Mouse (Mus musculus) MEL (cell line): Measurements from ENCODE around the gene Nr2e3. TPM values are rescaled to one million over a fixed set of nuclear protein-coding genes. Genes with fewer than 3 reads are reported as not detected.

Experiments
- DNase-seq: peaks from one replicate; pipeline ENCODE4 v3.0.0; 2011; ENCODE audit warnings: low read depth, low spot score
- H3K27ac ChIP-seq: 2 replicates; pipeline ENCODE4 v1.5.1; 2012; ENCODE audit warnings: low read depth, mild to moderate bottlenecking, control low read depth, low read length, moderate library complexity; ENCODE audit not compliant: control insufficient read depth
- H3K27me3 ChIP-seq, 2 experiments: fragments of 150-350 bp in 1 of 2; sonication (generic) in 1 of 2; 2 replicates each; pipeline ENCODE4 v1.6.1; 2012; ENCODE audit warnings: low read length in 2 of 2, mild to moderate bottlenecking in 2 of 2, improper control_type of control experiment in 1 of 2, moderate library complexity in 1 of 2; ENCODE audit not compliant: insufficient read depth in 2 of 2, control insufficient read depth in 1 of 2
- H3K36me3 ChIP-seq, 2 experiments: 2 replicates each; pipeline ENCODE4 v1.6.1; 2012 to 2014; ENCODE audit warnings: low read length in 2 of 2, improper control_type of control experiment in 1 of 2, inconsistent platforms in 1 of 2, mild to moderate bottlenecking in 1 of 2; ENCODE audit not compliant: insufficient read depth in 2 of 2, control insufficient read depth in 1 of 2
- H3K4me1 ChIP-seq, 2 experiments: fragments of 150-350 bp in 1 of 2; sonication (generic) in 1 of 2; 2 replicates each; pipeline ENCODE4 v1.6.1; 2012; ENCODE audit warnings: low read length in 2 of 2, improper control_type of control experiment in 1 of 2, mild to moderate bottlenecking in 1 of 2; ENCODE audit not compliant: insufficient read depth in 2 of 2, control insufficient read depth in 1 of 2
- H3K4me3 ChIP-seq, 2 experiments: fragments of 150-350 bp in 1 of 2; sonication (generic) in 1 of 2; 2 replicates each; pipeline ENCODE4 v1.5.1; 2012; ENCODE audit warnings: low read depth in 2 of 2, low read length in 2 of 2, mild to moderate bottlenecking in 2 of 2, moderate library complexity in 2 of 2, control low read depth in 1 of 2, improper control_type of control experiment in 1 of 2; ENCODE audit not compliant: control insufficient read depth in 1 of 2, insufficient read depth in 1 of 2
- H3K79me2 ChIP-seq: 2 replicates; pipeline ENCODE4 v1.6.1; 2012; ENCODE audit warnings: mild to moderate bottlenecking, low read length, moderate library complexity; ENCODE audit not compliant: control insufficient read depth, poor library complexity, insufficient read depth
- H3K9ac ChIP-seq: 2 replicates; pipeline ENCODE4 v1.6.1; 2012; ENCODE audit warnings: low read depth, mild to moderate bottlenecking, control low read depth, low read length, moderate library complexity; ENCODE audit not compliant: control insufficient read depth, poor library complexity, severe bottlenecking
- H3K9me3 ChIP-seq: fragments of 150-350 bp; sonication (generic); replicated peaks from 2 replicates; pipeline ENCODE4 v1.6.1; 2012; ENCODE audit warnings: mild to moderate bottlenecking, low read length, improper control_type of control experiment, moderate library complexity; ENCODE audit not compliant: insufficient read depth
- BHLHE40 ChIP-seq: IDR thresholded peaks from 2 replicates; pipeline ENCODE4 v1.6.1; 2012; ENCODE audit warnings: low read depth, mild to moderate bottlenecking, inconsistent platforms, low read length, improper control_type of control experiment, borderline replicate concordance
- CHD1 ChIP-seq: IDR thresholded peaks from 2 replicates; pipeline ENCODE4 v1.6.1; 2012; ENCODE audit warnings: low read depth, mild to moderate bottlenecking, inconsistent platforms, low read length, improper control_type of control experiment
- CTCF ChIP-seq, 3 experiments: IDR thresholded peaks in 2 of 3; conservative IDR thresholded peaks in 1 of 3; 2 replicates each; pipeline ENCODE4 v1.5.1; 2011 to 2012; ENCODE audit warnings: low read length in 3 of 3, low read depth in 2 of 3, mild to moderate bottlenecking in 2 of 3, improper control_type of control experiment in 1 of 3, inconsistent platforms in 1 of 3, mixed read lengths in 1 of 3, moderate library complexity in 1 of 3; ENCODE audit not compliant: control insufficient read depth in 1 of 3, insufficient read depth in 1 of 3, poor library complexity in 1 of 3, severe bottlenecking in 1 of 3
- E2F4 ChIP-seq: IDR thresholded peaks from 2 replicates; pipeline ENCODE4 v1.6.1; 2011; ENCODE audit warnings: low read depth, low read length, improper control_type of control experiment, borderline replicate concordance
- ELF1 ChIP-seq: IDR thresholded peaks from 2 replicates; pipeline ENCODE4 v1.6.1; 2014; ENCODE audit warnings: low read depth, mild to moderate bottlenecking, inconsistent platforms, low read length, improper control_type of control experiment, moderate library complexity
- EP300 ChIP-seq, 2 experiments: IDR thresholded peaks; 2 replicates each; pipeline ENCODE4 v1.6.1; 2011; ENCODE audit warnings: improper control_type of control experiment in 2 of 2, low read length in 2 of 2, low read depth in 1 of 2, mild to moderate bottlenecking in 1 of 2
- GABPA ChIP-seq: IDR thresholded peaks from 2 replicates; pipeline ENCODE4 v1.6.1; 2012; ENCODE audit warnings: low read depth, mild to moderate bottlenecking, inconsistent platforms, low read length, improper control_type of control experiment, moderate library complexity
- KAT2A ChIP-seq: conservative IDR thresholded peaks from 2 replicates; pipeline ENCODE4 v1.6.1; 2012; ENCODE audit warnings: low read depth, low read length, improper control_type of control experiment, inconsistent platforms
- MAFK ChIP-seq: IDR thresholded peaks from 2 replicates; pipeline ENCODE4 v1.6.1; 2011; ENCODE audit warnings: low read depth, mild to moderate bottlenecking, low read length, improper control_type of control experiment, borderline replicate concordance
- MXI1 ChIP-seq: IDR thresholded peaks from 2 replicates; pipeline ENCODE4 v1.6.1; 2011; ENCODE audit warnings: mild to moderate bottlenecking, low read depth, low read length, improper control_type of control experiment
- MYC ChIP-seq: IDR thresholded peaks from 2 replicates; pipeline ENCODE4 v1.6.1; 2011; ENCODE audit warnings: low read depth, mild to moderate bottlenecking, low read length, improper control_type of control experiment, moderate library complexity
- NELFE ChIP-seq: IDR thresholded peaks from 2 replicates; pipeline ENCODE4 v1.6.1; 2011; ENCODE audit warnings: low read depth, low read length, improper control_type of control experiment
- NRF1 ChIP-seq: IDR thresholded peaks from 2 replicates; pipeline ENCODE4 v1.6.1; 2014; ENCODE audit warnings: low read depth, mild to moderate bottlenecking, inconsistent platforms, low read length, improper control_type of control experiment, moderate library complexity; ENCODE audit not compliant: poor library complexity, insufficient read depth, severe bottlenecking
- POLR2AphosphoS2 ChIP-seq: IDR thresholded peaks from 2 replicates; pipeline ENCODE4 v1.6.1; 2011; ENCODE audit warnings: low read length, improper control_type of control experiment
- POLR2AphosphoS5 ChIP-seq: IDR thresholded peaks from 2 replicates; pipeline ENCODE4 v1.6.1; 2012; ENCODE audit warnings: low read depth, borderline replicate concordance, mild to moderate bottlenecking, inconsistent platforms, low read length, moderate library complexity, mixed read lengths
- RAD21 ChIP-seq: IDR thresholded peaks from 2 replicates; pipeline ENCODE4 v1.6.1; 2011; ENCODE audit warnings: mild to moderate bottlenecking, low read depth, low read length, improper control_type of control experiment
- SIN3A ChIP-seq: IDR thresholded peaks from 2 replicates; pipeline ENCODE4 v1.6.1; 2012; ENCODE audit warnings: low read length, improper control_type of control experiment, inconsistent platforms
- SMC3 ChIP-seq: IDR thresholded peaks from 2 replicates; pipeline ENCODE4 v1.6.1; 2011; ENCODE audit warnings: low read depth, low read length, improper control_type of control experiment
- USF2 ChIP-seq, 2 experiments: IDR thresholded peaks; 2 replicates each; pipeline ENCODE4 v1.6.1; 2011 to 2012; ENCODE audit warnings: improper control_type of control experiment in 2 of 2, low read length in 2 of 2, borderline replicate concordance in 1 of 2, inconsistent platforms in 1 of 2, low read depth in 1 of 2, mild to moderate bottlenecking in 1 of 2; ENCODE audit not compliant: insufficient read depth in 1 of 2
- ZC3H11A ChIP-seq: IDR thresholded peaks from 2 replicates; pipeline ENCODE4 v1.6.1; 2012; ENCODE audit warnings: low read depth, mild to moderate bottlenecking, inconsistent platforms, low read length, improper control_type of control experiment
- polyA plus RNA-seq, 2 experiments: library from polyadenylated mRNA; stranded (reverse) in 1 of 2; unstranded in 1 of 2; fragments of >175 nt in 1 of 2; fragments of >200 nt in 1 of 2; gene quantifications; 2 replicates each; pipeline versions ENCODE4 v1.2.1 to v1.2.4; 2012; ENCODE audit warnings: low replicate concordance in 2 of 2, low read depth in 1 of 2; ENCODE audit not compliant: insufficient read length in 2 of 2, insufficient read depth in 1 of 2, missing spikeins in 1 of 2
- total RNA-seq: library from RNA; depleted of rRNA; stranded (reverse); fragments of 300-350 nt; gene quantifications from 2 replicates; pipeline ENCODE4 v1.2.3, GENCODE M21; 2012

Nr2e3 gene
- total and polyA plus RNA-seq, 3 experiments = not detected

- Histone ChIP-seq H3K4me3 (no peak overlapping the region), H3K9ac (no peak overlapping the region), H3K27ac (no peak overlapping the region), H3K36me3 (no peaks in the 10 kb centered on the region), H3K4me1 (no peaks in the 10 kb centered on the region), H3K79me2 (no peaks in the 10 kb centered on the region), H3K27me3 (peaks cover 0 to 3% of the 10 kb centered on the region in 2 experiments; a peak in 1 of 4 replicates), H3K9me3 (no peaks in the 10 kb centered on the region)
- TF ChIP-seq E2F4 (no peak), RAD21 (peak; percentile 66), SMC3 (peak; percentile 79), CTCF (IDR thresholded peaks at IDR 0.05 in 2 of 3, conservative IDR thresholded peaks at IDR 0.05 in 1 of 3; ENCODE audit: control insufficient read depth in 1 of 3, insufficient read depth in 1 of 3, low read depth in 2 of 3, low read length in 3 of 3, poor library complexity in 1 of 3, severe bottlenecking in 1 of 3) (peak; percentile 62 to 81 (median 80))
- DNase-seq = peak; percentile 74
Measured at GRCm38 (mm10) chr9:59989864-59990263, 29.4 kb upstream of the Nr2e3 start.

- no peak overlapping the region for H3K9ac ChIP-seq
- H3K36me3 ChIP-seq = no peaks in the 10 kb centered on the region
- H3K79me2 ChIP-seq = no peaks in the 10 kb centered on the region
Measured at GRCm38 (mm10) chr9:59985900-59986572, 25.6 kb upstream of the Nr2e3 start.

DNA sequence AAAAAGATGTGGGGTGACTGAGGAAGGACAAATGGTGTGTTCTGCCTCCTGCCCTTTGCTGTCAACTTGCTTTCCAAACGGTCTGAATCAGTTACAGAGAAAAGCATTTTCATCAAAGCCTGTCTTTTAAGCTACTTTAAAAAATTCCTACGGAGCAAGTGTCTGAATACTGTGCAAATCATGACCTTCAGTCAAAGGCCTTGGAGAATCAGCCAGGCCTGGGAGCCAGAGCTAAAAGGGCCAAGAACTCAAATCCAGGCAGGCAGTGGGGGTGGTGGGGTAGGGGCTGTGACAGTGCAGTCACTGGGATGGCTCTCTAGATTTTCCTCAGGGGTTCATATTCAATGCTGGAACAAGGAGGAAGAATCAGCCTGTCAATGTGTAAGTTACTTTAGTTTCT lies 20.7 kb upstream of the Nr2e3 start:
- DNase-seq = no peak
- no peaks in the 10 kb centered on the region for H3K9me3 ChIP-seq
- no peaks in the 10 kb centered on the region for H3K36me3 ChIP-seq
- no peak for TF ChIP-seq SIN3A
- no peak for TF ChIP-seq MYC
- TF ChIP-seq BHLHE40 = no peak
- no peak for TF ChIP-seq ZC3H11A
- TF ChIP-seq NRF1 = no peak
- no peak for TF ChIP-seq POLR2AphosphoS2
- no peak for TF ChIP-seq E2F4
- no peak for TF ChIP-seq MXI1
- TF ChIP-seq USF2 (IDR thresholded peaks at IDR 0.05; ENCODE audit: borderline replicate concordance in 1 of 2, insufficient read depth in 1 of 2, low read depth in 1 of 2, low read length in 2 of 2) = no peak
- no peak for TF ChIP-seq MAFK
- no peak for TF ChIP-seq GABPA
- TF ChIP-seq EP300 (IDR thresholded peaks at IDR 0.05; ENCODE audit: low read depth in 1 of 2, low read length in 2 of 2) = no peak
- TF ChIP-seq CHD1 = no peak
- TF ChIP-seq NELFE = no peak
- TF ChIP-seq CTCF (IDR thresholded peaks at IDR 0.05 in 2 of 3, conservative IDR thresholded peaks at IDR 0.05 in 1 of 3; ENCODE audit: control insufficient read depth in 1 of 3, insufficient read depth in 1 of 3, low read depth in 2 of 3, low read length in 3 of 3, poor library complexity in 1 of 3, severe bottlenecking in 1 of 3) = no peak
- no peak for TF ChIP-seq ELF1
- no peak for TF ChIP-seq POLR2AphosphoS5
- peaks cover 1 to 2% of the 10 kb centered on the region in 2 experiments for H3K27me3 ChIP-seq
- no peak overlapping the region for H3K27ac ChIP-seq
- H3K4me1 ChIP-seq = no peaks in the 10 kb centered on the region
- no peaks in the 10 kb centered on the region for H3K79me2 ChIP-seq
- H3K4me3 ChIP-seq = no peak overlapping the region
- no peak overlapping the region for H3K9ac ChIP-seq

More at GRCm38 (mm10) chr9:59985900-59986572, 25.6 kb upstream of the Nr2e3 start:
- DNase-seq = no peak
- Histone ChIP-seq H3K27me3 (peaks cover 0 to 1% of the 10 kb centered on the region in 2 experiments; a peak in 1 of 4 replicates), H3K4me1 (no peaks in the 10 kb centered on the region), H3K27ac (no peak overlapping the region), H3K4me3 (no peak overlapping the region), H3K9me3 (no peaks in the 10 kb centered on the region)
- TF ChIP-seq KAT2A = no peak
- TF ChIP-seq MAFK = no peak
